In the genomic region with DNA sequence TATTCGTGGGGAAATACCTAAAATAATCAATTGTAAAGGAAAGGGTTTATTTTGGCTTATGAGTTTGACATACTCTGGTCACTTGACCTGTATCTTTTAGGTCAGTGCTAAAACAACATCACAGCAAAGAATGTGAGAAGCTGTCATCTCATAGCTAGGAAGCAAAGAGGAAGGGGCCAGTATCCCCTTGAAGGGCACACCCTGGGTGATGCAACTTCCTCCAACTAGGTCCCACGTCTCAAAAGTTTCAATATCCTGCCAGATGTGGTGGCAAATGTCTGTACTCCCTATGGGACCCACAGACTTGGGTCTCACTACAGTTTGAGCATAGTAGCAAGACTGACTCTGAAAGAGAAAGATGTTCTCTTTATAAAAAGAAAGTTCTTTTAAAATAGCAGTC, we compare ENCODE assay signal across 37 mouse cellular contexts. TPM values are rescaled to one million over a fixed set of nuclear protein-coding genes. Genes with fewer than 3 reads are reported as not detected.
DNase-seq lines count a peak whose midpoint lies in the region; ATAC-seq lines count a peak whose summit lies in the region.
"Had no signal": no experiment of that assay in that cellular context is flagged by ENCODE, and none has a peak within 500 bp of the region (broad histone marks: within the 10 kb centered on the region; RNA-seq: fewer than 3 reads in every experiment).

No protein-coding gene starts in this region.

- H3K9ac ChIP-seq in neural tube, embryonic 15.5 days (replicated peaks) = no peak overlapping the region
- H3K9ac ChIP-seq: embryonic facial prominence, embryonic 15.5 days; forebrain, embryonic 13.5 days; hindbrain, embryonic 14.5 days; limb, embryonic 13.5 days; liver, embryonic 12.5 days; midbrain, embryonic 12.5 days had no signal

- peak; percentile 5 for DNase-seq in neural tube, embryonic 10.5 days (ENCODE audit: extremely low spot score, low spot score)
- DNase-seq in MEL-GATA-1-ER (ENCODE audit: extremely low read depth, low read depth) = peak; percentile 39
- DNase-seq in lung, postnatal 25 days (ENCODE audit: low spot score) = no peak
- no peak for DNase-seq in left cerebral cortex, adult 18-20 months (ENCODE audit: low spot score in 2 of 2)
- DNase-seq: adrenal gland, postnatal 25 days; B cell, adult 2 months; cerebellum, adult 18-20 months; cerebellum, postnatal 10 days; gastrocnemius, postnatal 25 days; heart, adult 18-20 months; heart, postnatal 36 days; kidney, adult 11 months; kidney, postnatal 14 days; lung, adult 18-20 months; right cerebral cortex, adult 18-20 months; right cerebral cortex, postnatal 4 days had no signal

- H3K4me2 ChIP-seq in neural tube, embryonic 15.5 days = no peak overlapping the region
- H3K4me2 ChIP-seq: embryonic facial prominence, embryonic 15.5 days; forebrain, embryonic 13.5 days; heart, embryonic 11.5 days; hindbrain, embryonic 14.5 days; limb, embryonic 13.5 days; liver, embryonic 12.5 days; midbrain, embryonic 12.5 days had no signal

- no peak overlapping the region for H3K4me3 ChIP-seq in neural tube, embryonic 15.5 days (replicated peaks)
- H3K4me3 ChIP-seq: embryonic facial prominence, embryonic 10.5 days; embryonic facial prominence, embryonic 15.5 days; forebrain, embryonic 13.5 days; left cerebral cortex, adult 2 months; limb, embryonic 13.5 days; liver, embryonic 12.5 days; midbrain, embryonic 12.5 days had no signal

- no peak for ATAC-seq in neural tube, embryonic 15.5 days (ENCODE audit: low FRiP score)
- ATAC-seq in megakaryocyte, adult 5-6 weeks (ENCODE audit: poor library complexity, severe bottlenecking) = peak; percentile 89
- no peak for ATAC-seq in CD4-positive, CD25-positive, alpha-beta regulatory T cell, adult 4 months
- ATAC-seq: forebrain, embryonic 13.5 days; inflammation-experienced regulatory T-cells, adult 6 months; liver, embryonic 12.5 days; lung, postnatal 0 days had no signal

- H3K36me3 ChIP-seq in neural tube, embryonic 15.5 days = no peaks in the 10 kb centered on the region
- H3K36me3 ChIP-seq: embryonic facial prominence, embryonic 10.5 days; embryonic facial prominence, embryonic 15.5 days; G1E; limb, embryonic 13.5 days; liver, embryonic 12.5 days; midbrain, embryonic 12.5 days had no signal

- 76% methylated on average over 2 of the region's 2 CpGs for WGBS in neural tube, embryonic 15.5 days

- H3K27me3 ChIP-seq in neural tube, embryonic 15.5 days (replicated peaks) = no peaks in the 10 kb centered on the region
- H3K27me3 ChIP-seq: embryonic facial prominence, embryonic 15.5 days; forebrain, embryonic 13.5 days; limb, embryonic 13.5 days; liver, embryonic 12.5 days; midbrain, embryonic 12.5 days had no signal

- H3K9me3 ChIP-seq in neural tube, embryonic 15.5 days (replicated peaks) = no peaks in the 10 kb centered on the region
- H3K9me3 ChIP-seq: embryonic facial prominence, embryonic 10.5 days; embryonic facial prominence, embryonic 15.5 days; forebrain, embryonic 13.5 days; limb, embryonic 13.5 days; liver, embryonic 12.5 days; midbrain, embryonic 12.5 days had no signal

- no peaks in the 10 kb centered on the region for H3K4me1 ChIP-seq in neural tube, embryonic 15.5 days
- H3K4me1 ChIP-seq: embryonic facial prominence, embryonic 10.5 days; embryonic facial prominence, embryonic 15.5 days; forebrain, embryonic 13.5 days; liver, embryonic 12.5 days; midbrain, embryonic 12.5 days had no signal

- H3K27ac ChIP-seq in neural tube, embryonic 15.5 days (replicated peaks) = no peak overlapping the region
- H3K27ac ChIP-seq: embryonic facial prominence, embryonic 10.5 days; embryonic facial prominence, embryonic 15.5 days; forebrain, embryonic 13.5 days; hindbrain, embryonic 14.5 days; left cerebral cortex, adult 2 months; limb, embryonic 13.5 days; liver, embryonic 12.5 days; midbrain, embryonic 12.5 days had no signal

RNA-seq across cellular contexts. Expression of a gene that starts 2.8 kb away (rescaled TPM):
- not detected in 2 replicates for polyA plus RNA-seq in neural tube, embryonic 15.5 days (2015; fragmentation: Nextera tagmentation; extraction: Ambion mirVana)
- 0.18 TPM in 1 of 2 replicates, not detected in the other for total RNA-seq in megakaryocyte, adult 5-6 weeks (2015)
- total RNA-seq in megakaryocyte, adult 5-6 weeks (2017) = 0.04 TPM in 1 of 2 replicates, not detected in the other
- total RNA-seq in left cerebral cortex, adult 18-20 months (2021) = not detected
- not detected for polyA plus RNA-seq in CD4-positive, CD25-positive, alpha-beta regulatory T cell, adult 4 months (2017; shearing (Covaris generic))
- total RNA-seq: adrenal gland, adult 18-20 months; adrenal gland, postnatal 25 days; gastrocnemius, postnatal 25 days; heart, adult 18-20 months; heart, postnatal 36 days; layer of hippocampus, postnatal 10 days; left cerebral cortex, adult 2 months; left cerebral cortex, postnatal 36 days had no signal
- polyA plus RNA-seq: embryonic facial prominence, embryonic 10.5 days; embryonic facial prominence, embryonic 15.5 days; forebrain, embryonic 13.5 days; G1E; heart, embryonic 11.5 days; heart, embryonic 16.5 days; hindbrain, embryonic 14.5 days; inflammation-experienced regulatory T-cells, adult 6 months; kidney, embryonic 14.5 days; limb, embryonic 13.5 days; liver, embryonic 12.5 days; lung, postnatal 0 days; midbrain, embryonic 12.5 days; spleen, adult 2 months had no signal

Comparison
In these comparisons a context has a peak if more than half of its experiments do, and no peak if none do; other contexts are left out.
1. DNase-seq: peak in neural tube, embryonic 10.5 days (single experiment) and MEL-GATA-1-ER (single experiment); none in lung, postnatal 25 days (single experiment) and left cerebral cortex, adult 18-20 months (0 of 2).